Mouse (Mus musculus) cerebellum, adult 9-11 months (tissue): ENCODE data around the gene Gtf3c6.

Experiments used
- DNase-seq: peaks from one replicate; pipeline ENCODE4 v3.0.0; 2022

The Gtf3c6 gene

GRCm38 (mm10) chr10:40257414-40258255 is at the start of gene Gtf3c6:
Gtf3c6 (minus strand) TSS chr10:40258108.
- peak; percentile 90 for DNase-seq

GRCm38 (mm10) chr10:40305989-40306388 is 48.1 kb upstream of the Gtf3c6 start:
- DNase-seq, result no peak

- DNase-seq, result peak; percentile 100
These were observed 44.5 kb upstream of the Gtf3c6 start, which contains the start of gene Amd1 for GRCm38 (mm10) chr10:40302140-40302985. Amd1 (minus strand) TSS chr10:40302186.

- DNase-seq, result peak; percentile 65
These were observed 43.5 kb upstream of the Gtf3c6 start for GRCm38 (mm10) chr10:40301181-40302075.

- peak; percentile 84 for DNase-seq
These were observed 42.8 kb upstream of the Gtf3c6 start for GRCm38 (mm10) chr10:40300648-40301171.

GRCm38 (mm10) chr10:40292640-40293039 is 34.7 kb upstream of the Gtf3c6 start:
- DNase-seq, result no peak

GRCm38 (mm10) chr10:40286767-40287166 is 28.9 kb upstream of the Gtf3c6 start:
- no peak for DNase-seq

- no peak for DNase-seq
These were observed 27.7 kb upstream of the Gtf3c6 start for GRCm38 (mm10) chr10:40285571-40285970.

- DNase-seq, result no peak
These were observed 27.1 kb upstream of the Gtf3c6 start for GRCm38 (mm10) chr10:40284997-40285396.

- DNase-seq, result no peak
These were observed 26.4 kb upstream of the Gtf3c6 start for GRCm38 (mm10) chr10:40284179-40284831.

GRCm38 (mm10) chr10:40283636-40284035 is 25.7 kb upstream of the Gtf3c6 start:
- no peak for DNase-seq

- DNase-seq, result no peak
These were observed 23.7 kb upstream of the Gtf3c6 start for GRCm38 (mm10) chr10:40281565-40281964.

GRCm38 (mm10) chr10:40278317-40278716 is 20.4 kb upstream of the Gtf3c6 start:
- no peak for DNase-seq

- DNase-seq, result no peak
These were observed 18.1 kb upstream of the Gtf3c6 start for GRCm38 (mm10) chr10:40275991-40276390.

- DNase-seq, result no peak
These were observed 16.0 kb upstream of the Gtf3c6 start for GRCm38 (mm10) chr10:40273938-40274337.

- no peak for DNase-seq
These were observed 13.3 kb upstream of the Gtf3c6 start for GRCm38 (mm10) chr10:40271216-40271615.

- no peak for DNase-seq
These were observed 7.0 kb upstream of the Gtf3c6 start for GRCm38 (mm10) chr10:40264920-40265319.

GRCm38 (mm10) chr10:40263691-40264090 is 5.8 kb upstream of the Gtf3c6 start:
- no peak for DNase-seq

- DNase-seq, result no peak
These were observed 4.3 kb upstream of the Gtf3c6 start for GRCm38 (mm10) chr10:40262200-40262599.

- no peak for DNase-seq
These were observed 2.4 kb upstream of the Gtf3c6 start for GRCm38 (mm10) chr10:40260305-40260704.

GRCm38 (mm10) chr10:40259542-40259941 is 1.6 kb upstream of the Gtf3c6 start:
- no peak for DNase-seq

- peak; percentile 33 for DNase-seq
These were observed 1.1 kb upstream of the Gtf3c6 start for GRCm38 (mm10) chr10:40258976-40259375.
